Mouse (Mus musculus) kidney, adult 2 months (tissue): ENCODE data around the gene Nfatc2ip. TPM values are rescaled to one million over a fixed set of nuclear protein-coding genes. Genes with fewer than 3 reads are reported as not detected.

Source experiments
- DNase-seq: peaks from one replicate; pipeline ENCODE4 v3.0.0; 2021
- H3K27ac ChIP-seq: fragments of 200-500 bp; 2 replicates; pipeline ENCODE4 v1.5.1; 2012; ENCODE audit warnings: low read depth, low read length, control low read depth, inconsistent platforms; ENCODE audit not compliant: insufficient read depth
- H3K27me3 ChIP-seq: fragments of 200-500 bp; replicated peaks from 2 replicates; pipeline ENCODE4 v1.6.1; 2012; ENCODE audit warnings: mild to moderate bottlenecking, moderate library complexity, low read length, inconsistent platforms; ENCODE audit not compliant: control insufficient read depth, insufficient read depth
- H3K36me3 ChIP-seq: fragments of 200-500 bp; 2 replicates; pipeline ENCODE4 v1.6.1; 2012; ENCODE audit warnings: mild to moderate bottlenecking, moderate library complexity, low read length, inconsistent platforms; ENCODE audit not compliant: control insufficient read depth, insufficient read depth
- H3K4me1 ChIP-seq: fragments of 200-500 bp; 2 replicates; pipeline ENCODE4 v1.6.1; 2011; ENCODE audit warnings: low read length; ENCODE audit not compliant: control insufficient read depth, insufficient read depth
- H3K4me3 ChIP-seq: fragments of 200-500 bp; 2 replicates; pipeline ENCODE4 v1.5.1; 2011; ENCODE audit warnings: mild to moderate bottlenecking, low read depth, low read length, control low read depth; ENCODE audit not compliant: insufficient read depth
- CTCF ChIP-seq: fragments of 200-500 bp; conservative IDR thresholded peaks from 2 replicates; pipeline ENCODE4 v1.5.1; 2011; ENCODE audit warnings: low read depth, mild to moderate bottlenecking, control low read depth, low read length, moderate library complexity, mixed read lengths; ENCODE audit not compliant: insufficient read depth, insufficient read length
- POLR2A ChIP-seq: fragments of 200-500 bp; IDR thresholded peaks from one replicate; pipeline ENCODE4 v1.6.1; 2011; ENCODE audit warnings: low read depth, low read length, control low read depth
- WGBS: fragments of 180-500 bp; shearing (Covaris S2); methylation state at CpG from one replicate; pipeline ENCODE4 v1.1.7; 2018; 5-methylcytosine and 5-hydroxymethylcytosine counted together
- polyA plus RNA-seq: library from polyadenylated mRNA; depleted of rRNA; stranded (reverse); fragments of >200 nt; gene quantifications from 2 replicates; pipeline ENCODE4 v1.2.3, GENCODE M21; 2012

The Nfatc2ip gene
- polyA plus RNA-seq, 1 experiment = 3.9 TPM

GRCm38 (mm10) chr7:126355847-126356597, 40.5 kb downstream of the Nfatc2ip start:
- DNase-seq = no peak
- H3K27ac ChIP-seq = no peak overlapping the region
- H3K27me3 ChIP-seq = no peaks in the 10 kb centered on the region
- H3K4me1 ChIP-seq = no peaks in the 10 kb centered on the region
- no peak overlapping the region for H3K4me3 ChIP-seq
- H3K36me3 ChIP-seq = no peaks in the 10 kb centered on the region
- 69% methylated on average over 5 of the region's 5 CpGs for WGBS
- no peak for TF ChIP-seq CTCF
- TF ChIP-seq POLR2A = no peak

- 39% methylated on average over 14 of the region's 14 CpGs for whole genome bisulfite sequencing
- DNase-seq = no peak
- Histone ChIP-seq H3K4me3 (no peak overlapping the region), H3K36me3 (no peaks in the 10 kb centered on the region), H3K27ac (no peak overlapping the region), H3K27me3 (no peaks in the 10 kb centered on the region), H3K4me1 (no peaks in the 10 kb centered on the region)
- TF ChIP-seq POLR2A = no peak
- TF ChIP-seq CTCF = no peak
Measured at GRCm38 (mm10) chr7:126354738-126355614, 41.6 kb downstream of the Nfatc2ip start.

DNA sequence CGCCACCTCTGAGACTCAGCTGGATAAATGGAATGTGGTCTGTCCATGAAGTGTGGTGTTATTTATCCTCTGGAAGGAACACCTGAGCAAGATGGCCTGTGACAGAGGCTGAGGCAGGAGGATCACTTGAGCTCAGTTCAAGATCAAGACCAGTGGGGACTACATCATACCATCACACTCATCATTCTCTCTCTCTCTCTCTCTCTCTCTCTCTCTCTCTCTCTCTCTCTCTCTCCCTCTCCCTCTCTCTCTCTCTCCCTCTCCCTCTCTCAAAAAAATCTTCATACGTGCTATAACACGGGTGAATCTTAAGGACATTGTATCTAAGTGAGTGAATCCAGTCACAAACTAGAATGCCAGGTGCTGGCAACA, 42.6 kb downstream of the Nfatc2ip start:
- 80% methylated on average over 3 of the region's 3 CpGs for WGBS
- no peak for TF ChIP-seq CTCF

DNA sequence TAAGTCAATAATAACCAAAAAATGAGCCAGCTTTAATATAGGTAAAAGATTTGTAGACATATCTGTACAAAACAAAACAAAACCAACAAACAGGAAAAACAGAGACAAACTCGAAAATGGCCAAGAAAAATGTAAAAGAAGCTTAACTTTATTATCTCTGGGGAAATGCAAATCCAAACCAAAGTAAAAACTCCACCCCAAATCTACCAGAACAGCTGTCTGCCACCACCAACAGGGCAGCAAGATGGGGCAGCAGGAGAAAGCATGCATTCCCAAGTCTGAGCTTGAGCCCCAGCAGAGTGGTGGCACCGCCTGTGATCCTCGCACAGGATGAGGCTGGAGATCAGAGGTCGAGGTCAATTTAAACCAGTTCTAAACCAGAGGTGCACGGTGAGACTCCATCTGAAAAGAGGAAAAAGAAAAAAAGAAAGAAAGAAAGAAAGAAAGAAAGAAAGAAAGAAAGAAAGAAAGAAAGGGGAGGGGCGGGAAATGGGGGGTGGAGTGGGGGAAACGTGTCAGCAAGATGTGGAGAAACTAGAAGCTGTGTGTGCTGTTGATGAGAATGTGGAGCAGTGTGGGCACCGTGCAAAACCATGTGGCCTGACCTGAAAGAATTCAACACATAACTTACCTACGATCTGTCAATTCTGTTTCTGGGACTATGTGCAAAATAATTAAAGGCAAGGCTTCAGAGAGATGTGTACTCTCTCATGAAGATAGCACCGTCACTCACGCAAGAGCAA, 43.1 kb downstream of the Nfatc2ip start:
- WGBS = 67% methylated on average over 11 of the region's 11 CpGs
- no peak overlapping the region for H3K4me3 ChIP-seq
- H3K27ac ChIP-seq = no peak overlapping the region
- no peak for TF ChIP-seq CTCF
- TF ChIP-seq POLR2A = no peak
- H3K27me3 ChIP-seq = no peaks in the 10 kb centered on the region
- no peaks in the 10 kb centered on the region for H3K4me1 ChIP-seq
- DNase-seq = no peak
- no peaks in the 10 kb centered on the region for H3K36me3 ChIP-seq

More for the DNA sequence above, 42.6 kb downstream of the Nfatc2ip start:
- Histone ChIP-seq H3K4me1 (no peaks in the 10 kb centered on the region), H3K27me3 (no peaks in the 10 kb centered on the region), H3K36me3 (no peaks in the 10 kb centered on the region), H3K27ac (no peak overlapping the region), H3K4me3 (no peak overlapping the region)
- no peak for DNase-seq

- 60% methylated on average over 10 of the region's 10 CpGs for WGBS
Measured at GRCm38 (mm10) chr7:126351419-126351951, 45.1 kb downstream of the Nfatc2ip start.

GRCm38 (mm10) chr7:126350748-126351418, 45.7 kb downstream of the Nfatc2ip start:
- Histone ChIP-seq H3K36me3 (no peaks in the 10 kb centered on the region), H3K4me3 (no peak overlapping the region), H3K27me3 (no peaks in the 10 kb centered on the region), H3K27ac (no peak overlapping the region), H3K4me1 (no peaks in the 10 kb centered on the region)
- TF ChIP-seq CTCF (no peak), POLR2A (no peak)
- 65% methylated on average over 20 of the region's 20 CpGs for WGBS
- DNase-seq = no peak

More at GRCm38 (mm10) chr7:126351419-126351951, 45.1 kb downstream of the Nfatc2ip start:
- Histone ChIP-seq H3K36me3 (no peaks in the 10 kb centered on the region), H3K4me1 (no peaks in the 10 kb centered on the region), H3K27ac (no peak overlapping the region), H3K4me3 (no peak overlapping the region), H3K27me3 (no peaks in the 10 kb centered on the region)
- no peak for TF ChIP-seq CTCF
- no peak for TF ChIP-seq POLR2A
- DNase-seq = no peak
